Mouse (Mus musculus) liver (tissue): ENCODE results near the gene Zfp771.

Source experiments
- DNase-seq: peaks from one replicate; pipeline ENCODE4 v3.0.0-alpha.2; 2020; ENCODE audit warnings: mixed read lengths

The Zfp771 gene

DNA sequence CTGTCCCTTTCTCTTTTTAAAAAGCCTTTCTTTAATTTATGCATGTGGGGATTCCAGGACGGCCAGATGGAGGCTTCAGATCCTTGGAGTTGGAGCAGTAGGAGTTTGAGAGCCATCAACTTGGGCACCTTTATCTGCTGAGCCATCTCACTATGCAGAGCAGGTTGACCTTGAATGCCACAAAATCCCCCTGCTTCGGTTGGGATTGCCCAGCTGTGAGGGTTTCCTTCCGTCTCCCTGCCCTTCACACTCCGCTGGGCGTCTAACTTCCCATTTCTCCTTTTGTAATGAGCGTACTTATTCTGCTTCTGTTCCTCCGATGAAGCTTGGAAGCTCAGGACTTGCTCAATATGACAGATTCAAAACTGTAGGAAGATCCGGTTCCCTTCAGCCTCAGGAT is 46.1 kb downstream of the Zfp771 start:
- DNase-seq, result no peak

DNA sequence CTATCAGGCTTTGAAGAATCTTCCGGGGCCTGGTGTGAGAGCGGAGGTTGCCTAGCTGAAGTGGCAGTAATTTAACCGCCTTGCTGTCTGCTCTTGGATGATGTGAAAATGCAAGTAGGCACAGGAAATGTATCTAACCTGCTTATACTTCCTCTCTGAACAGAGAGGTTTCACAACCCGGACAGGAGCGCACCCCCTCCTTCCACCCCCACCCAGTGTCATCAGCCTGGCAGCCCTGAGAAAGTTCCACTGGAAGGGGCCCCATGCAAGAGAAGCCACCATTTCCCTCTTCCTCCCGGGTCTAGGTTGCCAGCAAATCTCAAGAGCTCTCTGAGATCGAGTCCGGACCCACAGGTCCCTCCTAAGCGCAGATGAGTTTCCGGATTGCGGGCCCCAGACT is 52.0 kb downstream of the Zfp771 start, which contains the start of gene Itgal:
TSS of gene Itgal (plus strand) at position 163 of the 400 bp plus-strand sequence.
- peak; percentile 36 for DNase-seq

DNA sequence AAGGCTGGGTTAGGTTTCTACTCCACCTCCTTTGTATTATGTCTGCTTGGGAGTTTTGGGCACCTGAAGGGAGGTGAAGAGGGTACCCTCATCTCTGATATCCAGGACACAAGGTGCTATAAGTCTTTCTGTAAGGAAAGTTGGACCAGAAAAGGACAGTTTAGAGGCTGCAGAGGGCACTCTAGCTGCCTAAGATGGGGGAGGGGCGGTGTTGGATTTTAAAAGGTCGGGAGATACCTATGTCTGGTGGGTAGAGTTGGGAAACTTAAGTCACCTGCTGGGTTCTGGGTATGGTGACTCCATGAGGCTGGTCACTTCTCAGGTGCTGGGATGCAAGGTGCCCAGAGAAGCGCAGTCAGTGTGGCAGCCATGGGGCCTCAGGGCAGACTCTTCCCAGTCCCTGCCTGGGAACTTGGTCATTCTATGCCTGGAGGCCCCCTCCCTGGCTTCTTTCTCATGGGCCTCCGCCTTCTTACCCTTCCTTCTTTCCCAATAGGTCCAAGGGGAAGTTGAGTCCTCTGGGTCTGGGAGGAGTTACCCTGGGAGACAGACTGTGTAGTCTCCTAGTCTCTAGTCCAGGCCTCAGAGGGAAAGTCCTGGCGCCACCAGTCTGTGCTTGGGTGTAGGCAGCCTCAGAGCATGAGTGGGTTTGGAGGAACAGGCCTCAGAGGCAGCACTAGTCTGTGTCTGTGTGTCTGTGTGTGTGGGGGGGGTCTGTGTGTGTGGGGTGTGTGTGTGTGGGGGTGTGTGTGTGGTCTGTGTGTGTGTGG is 52.9 kb downstream of the Zfp771 start:
- no peak for DNase-seq

DNA sequence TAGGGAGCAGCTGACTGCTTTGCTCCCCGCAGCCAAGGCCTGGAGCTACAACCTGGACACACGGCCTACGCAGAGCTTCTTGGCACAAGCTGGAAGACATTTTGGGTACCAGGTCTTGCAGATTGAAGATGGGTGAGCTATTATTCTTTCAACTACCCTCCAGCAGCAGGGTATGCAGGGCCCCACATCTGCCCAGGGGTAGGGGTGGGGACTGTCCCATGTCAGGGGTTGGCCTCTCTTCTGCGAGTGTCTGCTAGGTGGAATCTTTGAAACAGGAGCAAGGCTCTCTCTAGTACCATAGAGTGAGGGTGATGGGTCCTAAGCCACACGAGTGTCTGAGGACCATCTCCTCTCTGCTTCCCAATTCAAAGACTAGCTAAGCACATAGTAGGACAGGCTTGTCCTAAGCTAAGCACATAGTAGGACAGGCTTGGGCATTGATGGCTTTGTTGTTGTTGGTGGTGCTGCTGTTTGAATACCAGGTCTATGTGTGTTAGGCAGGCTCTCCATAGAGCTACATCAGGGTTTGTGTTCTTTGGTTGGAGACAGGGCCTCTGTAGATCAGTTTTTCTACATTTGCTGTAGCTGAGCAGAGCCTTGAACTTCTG is 53.6 kb downstream of the Zfp771 start:
- no peak for DNase-seq
